Mouse (Mus musculus): ENCODE results near the gene Cct8l1.

The Cct8l1 gene

DNA sequence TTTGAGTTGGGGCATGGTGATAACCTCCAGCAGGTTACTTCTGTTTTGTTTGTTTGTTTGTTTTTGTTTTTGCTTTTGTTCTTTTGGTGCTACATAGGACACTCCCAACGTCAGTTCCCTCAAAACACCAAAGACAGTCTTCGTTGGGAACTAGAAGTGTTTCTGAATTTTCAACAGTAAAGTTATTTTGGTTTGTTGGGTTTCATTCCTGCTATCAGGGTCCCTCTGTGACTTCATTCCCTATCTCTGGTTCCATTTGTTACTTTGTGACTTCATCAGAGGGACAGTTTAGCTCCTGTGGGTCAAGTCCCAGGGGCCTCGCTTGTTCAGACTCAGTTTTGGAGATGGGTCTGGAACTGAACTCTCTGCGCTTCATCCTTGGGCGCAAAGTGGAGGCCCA, at the start of gene Cct8l1:
Gene Cct8l1 (plus strand): TSS at position 301 of the 400 bp plus-strand sequence.
- DNase-seq (ENCODE audit: low spot score in 2 of 2): no peak

DNA sequence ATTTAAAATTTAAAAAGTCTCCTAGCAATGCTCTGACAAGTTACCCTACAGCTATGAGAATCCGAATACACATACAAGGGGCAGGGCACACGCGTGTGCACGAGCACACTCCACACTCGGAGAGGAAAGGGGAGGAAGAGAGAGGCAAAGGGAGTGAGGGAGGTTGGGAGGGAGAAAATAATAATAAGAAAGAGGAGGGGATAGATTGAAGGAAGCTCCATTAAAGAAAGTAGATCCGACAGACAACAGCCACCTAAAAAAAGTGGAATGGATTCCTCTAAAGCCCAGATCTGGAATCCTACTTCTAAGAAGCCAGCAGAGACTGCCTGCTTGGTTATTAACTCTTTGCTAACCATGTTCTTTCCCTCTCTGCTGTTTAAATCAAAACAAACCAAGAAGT, 43.8 kb upstream of the Cct8l1 start:
- no peak for DNase-seq (ENCODE audit: low spot score in 2 of 2)

DNA sequence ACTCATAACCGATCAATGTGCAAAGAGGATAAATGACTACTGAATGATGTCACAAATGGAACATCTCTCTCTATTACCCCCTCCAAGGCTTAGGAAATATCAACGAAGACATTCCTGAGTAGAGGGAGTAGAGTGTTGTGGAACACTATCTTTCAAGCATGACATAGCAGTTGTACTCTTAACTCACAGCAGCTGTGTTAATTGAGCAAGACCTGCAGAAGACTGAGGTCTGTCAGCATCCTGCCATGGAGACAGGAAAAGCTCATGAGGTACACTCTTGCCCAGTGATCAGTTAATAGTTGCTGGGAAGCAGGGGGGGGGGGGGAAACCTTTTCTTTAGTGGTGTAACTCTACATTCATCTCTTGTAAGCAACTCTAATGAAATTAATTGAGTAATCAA, 40.1 kb upstream of the Cct8l1 start:
- no peak for DNase-seq (ENCODE audit: low spot score in 2 of 2)

DNA sequence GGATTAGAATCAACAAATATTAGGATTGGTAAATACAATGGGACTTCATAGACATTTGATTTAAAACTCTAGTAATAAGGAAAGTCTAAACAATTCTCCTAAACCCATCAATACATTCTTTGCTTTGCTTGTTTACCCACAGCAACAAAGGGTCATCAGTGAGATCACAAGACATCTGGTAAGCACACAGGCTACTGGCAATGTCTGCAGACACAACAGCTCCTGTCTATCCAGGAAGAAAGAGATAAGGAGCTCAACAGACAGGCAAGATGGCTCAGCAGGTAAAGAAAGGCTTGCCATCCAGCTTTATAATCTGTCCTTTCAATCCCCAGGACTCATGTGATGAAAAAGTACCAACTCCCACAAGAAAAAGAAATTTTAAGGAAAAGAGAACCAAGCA, 37.0 kb upstream of the Cct8l1 start:
- no peak for DNase-seq (ENCODE audit: low spot score in 2 of 2)

DNA sequence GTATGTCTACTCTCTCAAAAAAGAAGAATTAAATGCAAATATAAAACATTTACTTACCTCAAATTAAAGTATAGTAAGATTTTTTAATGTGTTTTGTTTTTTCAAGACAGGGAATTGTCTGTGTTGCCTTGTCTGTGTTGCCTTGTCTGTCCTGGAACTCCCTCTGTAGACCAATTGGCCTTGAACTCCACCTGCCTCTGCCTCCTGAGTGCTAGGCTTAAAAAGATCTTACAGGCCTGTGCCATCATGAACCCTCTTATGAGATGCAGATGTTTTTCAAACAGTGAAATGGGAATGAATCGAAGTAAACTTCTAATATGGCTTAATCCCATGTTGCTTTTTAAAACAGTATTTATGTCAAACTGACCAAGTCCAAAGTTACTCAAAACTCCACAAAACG, 19.2 kb upstream of the Cct8l1 start:
- no peak for DNase-seq (ENCODE audit: low spot score in 2 of 2)

DNA sequence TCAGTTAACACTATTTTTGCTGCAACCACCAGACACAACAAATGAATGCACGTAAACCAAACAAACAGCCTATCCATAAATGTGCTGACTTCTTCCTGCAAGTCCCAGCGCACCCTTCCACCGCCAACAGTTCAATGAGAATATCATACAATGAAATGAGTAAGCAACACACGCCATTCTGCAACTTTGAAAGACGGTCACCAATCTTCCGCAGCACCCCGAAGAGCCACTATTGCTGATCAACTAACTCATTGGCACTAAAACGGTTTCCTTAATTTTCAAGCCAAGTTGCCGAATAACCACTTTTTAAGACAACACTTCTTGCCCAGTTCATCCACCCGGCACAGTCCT, 18.5 kb upstream of the Cct8l1 start:
- DNase-seq (ENCODE audit: low spot score in 2 of 2): no peak

DNA sequence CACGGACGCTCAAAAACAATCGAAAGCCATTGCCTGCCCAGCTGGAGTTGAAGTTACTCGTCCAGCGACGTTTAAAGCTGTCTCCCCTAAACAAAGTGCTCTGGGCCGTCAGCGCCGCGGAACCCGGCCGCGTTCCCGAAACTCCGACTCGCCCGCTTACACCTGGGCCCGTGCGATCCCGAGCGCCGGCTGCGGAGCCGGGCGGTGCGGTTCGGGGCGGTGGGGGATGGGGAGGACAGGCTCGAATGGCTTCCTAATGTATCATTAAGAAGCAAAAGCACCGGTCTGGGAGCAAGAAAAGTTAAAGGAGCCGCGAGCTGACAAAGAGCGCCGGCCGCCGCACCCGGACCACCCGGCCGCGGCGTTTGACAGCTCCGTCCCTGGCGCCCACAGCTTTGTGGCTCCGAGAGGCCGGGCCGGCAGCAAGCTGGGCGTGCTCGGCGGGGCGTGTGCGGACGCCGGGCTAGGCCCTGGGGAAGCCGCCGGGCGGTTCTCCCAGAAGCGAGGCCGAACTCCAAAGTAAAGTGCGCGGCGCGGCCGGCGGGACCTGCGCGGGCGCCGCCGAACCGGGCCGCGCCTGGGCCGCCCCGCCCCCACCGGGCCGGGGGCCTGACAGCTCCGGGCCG, 18.0 kb upstream of the Cct8l1 start:
- DNase-seq (ENCODE audit: low spot score in 2 of 2): peak; percentile 17 to 22

DNA sequence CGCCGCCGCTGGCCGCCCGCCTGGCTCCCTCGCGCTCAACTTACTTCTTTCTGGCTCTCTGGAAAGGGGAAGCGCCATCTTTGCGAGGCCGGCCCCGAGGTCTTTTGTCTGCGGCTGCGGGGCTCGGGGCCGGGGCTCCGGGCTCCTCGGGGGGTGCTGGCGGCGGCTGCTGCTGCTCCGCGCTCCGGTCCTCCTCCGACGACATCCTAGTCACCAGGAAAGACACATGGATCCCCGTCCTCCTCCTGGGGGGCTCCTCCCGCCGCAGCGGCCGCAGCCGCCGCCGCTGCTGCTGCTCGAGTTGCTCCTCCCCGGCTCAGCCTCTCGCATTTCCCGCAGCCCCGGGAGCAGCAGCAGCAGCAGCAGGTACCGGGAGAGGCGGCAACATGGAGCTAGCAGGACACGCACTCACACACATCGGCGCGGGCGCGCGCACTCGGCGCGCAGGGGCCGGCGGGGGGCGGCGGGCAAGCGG, 17.5 kb upstream of the Cct8l1 start, which contains the start of gene Kmt2c:
Gene Kmt2c (minus strand): TSS at position 438 of the 475 bp plus-strand sequence.
- peak; percentile 57 to 67 for DNase-seq (ENCODE audit: low spot score in 2 of 2)

DNA sequence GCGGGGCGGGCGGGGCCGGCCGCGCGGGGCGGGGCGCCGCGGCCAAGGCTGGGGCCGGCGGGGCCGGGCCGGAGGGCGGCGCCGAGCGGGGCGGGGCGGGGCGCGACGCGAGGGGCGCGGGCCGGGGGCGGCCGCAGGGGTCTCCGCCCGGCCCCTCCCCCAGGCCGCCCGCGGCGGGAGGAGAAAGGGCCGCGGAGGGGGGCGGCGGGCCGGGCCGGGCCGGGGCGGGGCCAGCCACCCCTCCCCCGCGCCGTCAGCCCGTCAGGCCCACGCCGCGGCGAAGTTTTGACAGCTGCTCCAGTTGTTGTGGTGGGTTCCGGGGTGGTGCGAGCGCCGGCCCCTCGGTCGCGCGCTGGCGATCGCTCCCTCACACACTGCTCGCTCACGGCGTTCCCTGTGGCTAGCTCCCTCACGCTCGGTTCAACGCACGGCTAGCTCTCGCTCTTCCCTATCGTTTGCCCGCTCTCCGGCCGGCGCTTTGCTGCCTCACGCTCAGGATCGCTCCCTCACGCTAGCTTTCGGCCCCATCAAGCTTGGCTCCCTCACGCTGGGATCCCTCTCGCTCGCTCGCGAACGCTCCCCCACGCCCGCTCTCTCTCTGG, 16.9 kb upstream of the Cct8l1 start:
- peak in 1 of 2 experiments; percentile 65 for DNase-seq (ENCODE audit: low spot score in 2 of 2)

DNA sequence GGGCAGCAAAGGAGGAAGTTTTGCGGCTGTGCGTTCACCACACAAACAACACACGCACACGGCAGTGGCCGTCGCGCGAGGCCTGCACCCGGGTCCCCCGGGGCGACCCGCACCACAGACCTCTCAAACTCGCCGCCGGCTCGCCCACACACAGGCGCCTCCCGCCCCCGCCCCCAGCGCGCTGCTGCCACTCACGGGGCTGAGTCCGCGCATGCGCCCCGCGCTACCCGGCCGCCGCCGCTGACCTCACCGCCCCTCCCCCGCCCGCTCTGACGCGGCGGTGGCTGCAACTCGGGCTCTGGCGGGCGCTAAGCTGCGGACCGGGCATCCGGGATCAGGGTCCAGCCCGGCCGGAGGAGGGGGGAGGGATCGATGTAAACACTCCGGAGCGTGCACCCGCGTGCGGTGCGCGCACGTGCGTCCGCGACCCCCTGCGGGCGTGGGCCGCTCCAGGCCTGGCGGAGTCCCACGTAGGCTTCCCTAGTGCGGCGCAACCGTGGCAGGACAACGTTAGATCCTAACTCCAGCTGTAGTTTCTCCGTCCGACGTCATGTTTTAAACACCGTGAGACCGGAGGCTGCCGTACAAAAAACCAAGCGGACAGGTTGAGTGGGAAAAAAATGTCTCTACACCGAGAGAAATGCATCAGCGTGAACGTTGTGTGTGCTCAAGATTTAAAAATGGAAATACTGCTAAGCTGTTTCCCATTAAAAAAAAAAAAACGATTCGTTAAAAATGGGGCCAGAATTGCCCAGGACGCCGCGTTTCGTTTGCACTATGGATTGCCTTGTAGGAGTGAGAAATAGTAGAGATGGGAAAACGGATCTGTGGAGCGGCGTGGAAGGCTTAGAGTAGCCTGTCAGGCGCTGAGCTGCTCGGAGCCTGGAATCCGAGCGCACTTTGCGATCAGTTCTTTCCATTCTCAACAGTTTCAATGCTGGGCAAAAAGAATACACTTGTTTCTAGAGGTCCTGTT, 16.2 kb upstream of the Cct8l1 start:
- peak; percentile 95 for DNase-seq (ENCODE audit: low spot score in 2 of 2)

DNA sequence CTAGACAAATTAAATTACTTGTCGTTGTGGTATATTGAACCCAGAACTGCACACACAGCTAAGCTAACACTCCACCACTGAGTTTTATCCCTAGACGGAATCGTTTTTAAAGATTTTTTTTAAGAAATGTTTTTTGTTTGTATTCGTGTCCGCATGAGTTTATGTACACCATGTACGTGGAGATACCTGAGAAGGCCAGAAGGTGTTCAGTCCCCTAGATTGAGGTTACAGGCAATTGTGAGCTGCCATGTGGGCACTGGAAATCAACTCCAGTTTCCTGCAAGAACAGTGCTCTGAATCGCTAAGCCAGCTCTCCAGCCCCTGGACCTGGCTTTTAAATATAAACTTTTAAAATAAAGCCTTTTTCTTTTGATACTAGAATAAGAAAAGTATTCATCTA, 15.2 kb upstream of the Cct8l1 start:
- DNase-seq (ENCODE audit: low spot score in 2 of 2): no peak

DNA sequence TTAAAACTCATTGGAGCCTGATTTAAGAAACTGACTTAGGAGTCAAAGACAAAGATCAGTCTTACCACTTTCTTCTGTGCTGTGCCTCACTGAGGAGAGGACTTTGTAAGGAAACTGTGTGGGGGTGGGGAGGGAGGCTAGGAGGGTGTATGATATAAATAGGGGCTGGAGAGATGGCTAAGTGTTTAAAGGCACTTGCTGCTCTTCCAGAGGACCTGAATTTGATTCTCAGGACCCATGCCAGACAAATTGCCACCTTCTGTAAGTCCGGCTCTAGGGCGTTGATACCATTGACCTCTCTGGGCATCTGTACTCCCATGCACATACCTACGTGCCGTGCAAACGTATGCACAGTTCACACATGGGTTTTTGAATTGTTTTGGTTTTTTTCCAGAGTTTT, 9.8 kb upstream of the Cct8l1 start:
- DNase-seq (ENCODE audit: low spot score in 2 of 2): no peak

DNA sequence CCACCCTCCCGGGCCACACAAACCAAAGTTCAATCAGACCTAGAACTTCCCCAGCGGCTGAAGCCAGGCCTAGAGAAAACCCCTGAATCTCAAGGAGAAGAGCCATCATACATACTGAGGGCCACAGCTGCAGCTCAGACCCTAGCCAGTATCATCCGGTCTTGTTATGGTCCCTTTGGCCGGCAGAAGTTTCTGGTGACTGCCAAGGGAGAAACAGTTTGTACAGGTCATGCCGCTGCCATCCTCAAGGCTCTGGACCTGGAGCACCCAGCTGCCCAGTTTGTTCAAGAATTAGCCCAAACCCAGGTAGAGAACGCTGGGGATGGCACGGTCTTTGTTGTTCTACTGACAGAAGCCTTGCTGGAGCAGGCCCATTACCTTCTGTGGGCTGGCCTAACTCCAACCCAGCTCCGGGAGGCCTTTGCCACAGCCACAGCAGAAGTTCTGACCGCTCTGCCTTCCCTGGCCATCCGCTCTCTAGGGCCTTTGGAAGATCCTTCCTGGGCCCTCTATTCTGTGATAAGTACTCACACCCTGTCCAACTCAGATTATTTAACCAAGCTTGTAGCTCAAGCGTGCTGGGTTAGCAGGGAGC, 531 bp downstream of the Cct8l1 start:
- DNase-seq (ENCODE audit: low spot score in 2 of 2): no peak

DNA sequence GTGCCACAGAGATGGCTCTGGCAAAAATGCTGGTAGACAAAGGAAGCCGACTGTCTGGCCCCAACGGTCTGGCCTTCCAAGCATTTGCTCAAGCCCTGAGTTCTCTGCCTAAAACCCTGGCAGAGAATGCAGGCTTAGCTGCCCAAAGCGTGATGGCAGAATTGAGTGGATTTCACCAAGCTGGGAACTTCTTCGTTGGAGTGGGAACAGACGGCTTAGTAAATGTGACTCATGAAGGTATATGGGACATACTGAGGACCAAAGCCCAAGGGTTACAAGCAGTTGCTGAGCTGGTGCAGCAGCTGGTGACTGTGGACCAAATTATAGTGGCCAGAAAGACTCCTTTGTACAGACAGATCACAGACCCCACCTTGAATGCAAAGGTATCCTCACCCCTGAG, 1.7 kb downstream of the Cct8l1 start:
- no peak for DNase-seq (ENCODE audit: low spot score in 2 of 2)

DNA sequence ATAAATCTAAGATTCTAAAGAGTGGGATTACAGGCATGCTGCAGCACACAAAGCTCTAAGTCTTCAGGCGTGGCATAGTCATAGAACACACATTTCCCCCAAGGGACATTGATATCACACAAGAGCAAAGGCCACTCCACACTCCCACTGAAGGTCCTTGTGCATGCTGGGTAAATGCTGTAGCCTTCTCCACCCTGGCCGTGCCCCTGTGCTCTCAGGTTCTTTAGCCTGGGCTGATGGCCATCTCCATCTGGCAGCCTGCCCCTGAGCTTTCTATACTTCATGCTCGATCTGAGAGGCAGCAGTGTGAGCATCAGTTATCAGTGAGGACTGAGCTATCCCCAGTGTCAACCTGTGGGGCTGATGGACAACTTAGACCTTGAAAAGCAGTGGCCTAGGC, 4.0 kb downstream of the Cct8l1 start:
- no peak for DNase-seq (ENCODE audit: low spot score in 2 of 2)

DNA sequence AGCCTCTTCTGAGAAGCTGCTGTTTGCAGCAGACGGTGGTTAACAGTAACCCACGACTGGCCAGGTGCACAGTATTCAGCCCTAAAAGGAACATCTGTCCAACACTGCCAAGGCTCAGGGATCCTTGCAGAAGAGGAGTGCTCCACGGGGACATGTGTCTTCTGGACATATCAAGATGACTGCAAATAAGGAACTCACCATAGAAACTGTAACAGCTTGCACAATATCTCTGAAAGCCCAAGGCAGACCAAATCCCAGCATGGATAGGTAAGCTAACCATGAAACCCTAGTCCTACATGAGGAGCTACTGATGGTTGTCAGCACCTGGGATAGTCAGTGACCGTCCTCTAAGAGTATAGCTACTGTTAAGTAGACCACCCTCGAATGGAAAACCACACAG, 5.6 kb downstream of the Cct8l1 start:
- DNase-seq (ENCODE audit: low spot score in 2 of 2): no peak

DNA sequence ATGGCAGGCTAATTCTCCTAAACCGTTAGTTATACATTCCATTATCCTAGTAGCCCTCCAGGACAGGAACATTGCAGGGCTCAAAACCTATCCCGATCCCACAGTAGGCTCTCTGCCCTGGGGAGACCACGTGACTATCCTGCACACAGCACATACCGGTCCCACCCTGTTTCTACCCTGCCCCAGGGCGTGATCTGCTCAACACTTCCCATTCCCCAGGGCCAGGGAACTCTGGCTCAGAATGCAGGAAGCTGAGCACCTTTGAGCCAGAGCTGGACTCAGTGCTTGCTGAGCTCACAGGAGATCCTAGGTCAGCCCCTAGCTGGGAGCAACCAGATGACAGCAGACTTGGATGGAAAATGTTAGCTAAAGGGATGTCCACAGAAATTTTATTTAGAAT, 10.2 kb downstream of the Cct8l1 start:
- DNase-seq (ENCODE audit: low spot score in 2 of 2): no peak

DNA sequence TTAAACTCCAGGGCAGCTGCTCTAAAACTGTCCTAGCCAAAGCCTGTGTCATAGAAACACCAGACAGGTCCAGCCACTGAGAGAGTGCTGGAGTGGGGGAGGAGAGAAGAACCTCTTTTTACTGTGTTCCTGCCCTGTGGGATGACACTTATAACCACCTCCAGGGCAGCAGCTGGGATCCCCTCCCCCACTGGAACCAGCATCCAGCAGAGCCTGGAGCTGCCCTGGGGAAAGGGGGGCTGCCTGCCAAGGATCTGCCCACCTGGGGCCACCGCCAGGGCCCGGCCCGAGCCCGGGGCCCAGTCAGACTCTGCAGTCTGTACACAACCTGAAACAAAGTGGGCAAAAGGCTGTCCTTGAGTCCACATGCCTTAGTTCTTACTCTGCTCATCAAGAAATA, 11.1 kb downstream of the Cct8l1 start:
- DNase-seq (ENCODE audit: low spot score in 2 of 2): no peak

DNA sequence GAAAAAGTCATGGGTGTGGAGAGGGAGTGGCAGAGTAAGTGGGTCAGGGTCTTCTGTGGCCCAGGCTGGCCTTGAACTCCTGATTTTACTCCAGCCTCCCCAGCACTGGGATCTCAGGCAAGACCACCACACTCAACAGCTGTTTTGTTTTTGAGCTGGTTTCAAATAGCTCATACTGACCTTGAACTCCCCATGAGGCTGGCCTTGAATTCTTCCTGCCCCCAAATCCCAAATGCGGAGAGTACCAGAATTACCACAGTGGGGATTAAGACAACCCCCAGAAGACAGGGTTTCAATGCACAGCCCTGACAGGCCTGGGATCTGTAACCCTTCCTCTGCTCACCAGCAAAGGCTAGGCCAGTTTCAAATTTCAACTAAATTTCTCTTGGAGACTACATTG, 12.1 kb downstream of the Cct8l1 start:
- no peak for DNase-seq (ENCODE audit: low spot score in 2 of 2)

DNA sequence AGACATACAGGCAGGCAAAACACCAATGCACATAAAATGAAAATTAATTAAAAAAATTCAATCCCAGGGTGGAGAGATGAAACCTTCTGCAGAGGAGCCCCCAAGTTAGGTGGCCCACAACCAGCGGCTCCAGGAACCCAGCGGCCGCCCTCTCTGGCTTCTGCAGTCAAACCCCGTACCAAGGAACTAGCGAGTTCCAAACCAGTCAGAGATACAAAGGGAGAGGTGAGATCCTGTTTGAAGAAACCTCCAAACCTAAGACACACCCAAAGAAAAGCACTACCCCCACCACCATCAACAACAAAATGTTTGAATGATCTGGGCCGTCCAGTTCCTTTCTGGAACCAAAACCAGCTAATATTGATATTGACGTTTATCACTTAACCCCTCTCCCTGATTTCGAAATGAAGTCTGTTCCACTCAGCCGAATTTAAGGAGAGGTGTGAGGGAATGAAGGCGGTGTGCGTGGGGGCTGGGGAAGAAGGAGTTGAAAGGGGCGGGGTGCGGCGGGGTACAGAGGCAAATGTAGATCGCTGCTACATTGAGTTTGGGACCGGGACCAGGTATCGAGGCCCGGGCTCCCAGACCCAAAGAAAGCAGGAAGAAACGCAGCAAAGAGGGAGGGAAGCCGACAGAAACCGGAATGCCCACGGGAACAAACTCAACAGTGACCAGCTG, 13.1 kb downstream of the Cct8l1 start:
- no peak for DNase-seq (ENCODE audit: low spot score in 2 of 2)

DNA sequence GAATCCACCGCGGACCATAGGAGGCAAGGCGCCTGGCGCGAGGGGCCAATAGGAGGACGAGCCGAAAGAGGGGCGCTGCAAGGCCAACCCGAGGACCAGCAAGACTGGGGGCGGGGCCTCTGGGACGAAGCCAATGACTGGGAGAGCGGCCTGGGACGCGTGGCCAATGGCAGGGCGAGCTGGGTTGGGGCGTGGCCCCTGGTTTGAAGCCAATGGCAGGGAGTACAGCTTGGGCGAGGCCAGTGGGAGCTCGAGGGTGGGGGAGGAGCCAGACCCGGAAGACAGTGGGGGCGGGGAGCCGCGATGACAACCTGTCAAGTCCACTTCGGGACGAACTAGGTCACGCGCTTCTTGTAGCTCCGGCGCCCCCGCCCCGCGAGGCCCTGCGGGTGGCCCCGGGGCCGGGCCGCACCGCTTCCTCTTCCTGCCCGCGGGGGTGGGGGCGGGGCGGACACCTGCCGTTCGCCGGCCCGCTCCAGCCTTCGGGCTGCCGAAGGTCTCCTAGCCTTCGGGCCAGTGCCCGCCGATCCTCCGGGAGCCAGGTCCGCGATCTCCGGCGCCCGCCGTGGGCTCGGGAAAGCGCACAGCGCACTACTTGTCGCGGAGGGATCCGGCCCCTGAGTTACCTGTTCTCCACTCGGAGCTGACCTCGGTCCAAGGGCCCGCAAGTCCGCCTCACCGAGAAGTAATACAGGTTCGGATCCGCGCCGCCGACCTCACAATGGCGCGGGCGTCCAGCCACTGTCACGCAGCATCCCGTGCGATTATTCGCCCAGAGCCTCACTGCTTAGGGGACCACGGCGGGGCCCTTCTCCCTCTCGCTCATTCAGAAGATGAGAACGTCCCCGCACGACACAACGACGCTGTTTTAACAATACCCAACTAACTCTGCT, 13.9 kb downstream of the Cct8l1 start:
- DNase-seq (ENCODE audit: low spot score in 2 of 2): peak; percentile 99 to 100

All from right cerebral cortex, postnatal 36 days (tissue).